Comparison of ENCODE assay signal across 12 mouse cellular contexts in genomic region chr11:101148751-101149150, GRCm38 (mm10). TPM values are rescaled to one million over a fixed set of nuclear protein-coding genes. Genes with fewer than 3 reads are reported as not detected.
DNase-seq lines count a peak whose midpoint lies in the region; ATAC-seq and TF ChIP-seq lines count a peak whose summit lies in the region.
"Had no signal": no experiment of that assay in that cellular context is flagged by ENCODE, and none has a peak within 500 bp of the region (broad histone marks: within the 10 kb centered on the region; RNA-seq: fewer than 3 reads in every experiment).

No protein-coding gene starts in this region.

- no peak for DNase-seq in heart, postnatal 36 days
- no peak for DNase-seq in lung, postnatal 0 days (ENCODE audit: low spot score)
- DNase-seq in lung, postnatal 4 days: no peak
- no peak for DNase-seq in hindbrain, postnatal 0 days (ENCODE audit: low spot score)
- no peak for DNase-seq in Muller cell, postnatal 12 days (ENCODE audit: inconsistent ontology term)
- DNase-seq in thymus, postnatal 0 days (ENCODE audit: low spot score): no peak
- DNase-seq: cerebellum, postnatal 36 days; forebrain, postnatal 0 days; liver, embryonic 13.5 days; retina, postnatal 1 day had no signal

- no peak for TF ChIP-seq CTCF in lung, postnatal 0 days (IDR thresholded peaks at IDR 0.05)
- TF ChIP-seq CTCF in hindbrain, postnatal 0 days (IDR thresholded peaks at IDR 0.05; ENCODE audit: low read depth): no peak

- peaks cover 15% of the 10 kb centered on the region; the same call in 1 of the 2 replicates for H3K4me1 ChIP-seq in heart, embryonic 12.5 days (replicated peaks)
- H3K4me1 ChIP-seq in lung, postnatal 0 days (ENCODE audit: insufficient read depth, low read depth, low read length): peaks cover 1% of the 10 kb centered on the region; the same call in 1 of the 2 replicates
- 0 out of 2 replicates have a peak, but pooled peaks cover under 1% of the 10 kb centered on the region for H3K4me1 ChIP-seq in hindbrain, postnatal 0 days (ENCODE audit: insufficient read depth, low read length)
- peaks cover 8% of the 10 kb centered on the region; the same call in 1 of the 2 replicates for H3K4me1 ChIP-seq in stomach, embryonic 15.5 days

- no peak overlapping the region for H3K9ac ChIP-seq in heart, embryonic 12.5 days
- H3K9ac ChIP-seq in lung, postnatal 0 days (replicated peaks; ENCODE audit: low read depth): no peak overlapping the region
- H3K9ac ChIP-seq in hindbrain, postnatal 0 days (replicated peaks; ENCODE audit: low read length): no peak overlapping the region
- H3K9ac ChIP-seq in stomach, embryonic 15.5 days: no peak overlapping the region
- H3K9ac ChIP-seq: forebrain, postnatal 0 days; liver, embryonic 13.5 days had no signal

- peak overlapping the region; percentile 21; the same call in 1 of the 2 replicates for H3K27ac ChIP-seq in heart, embryonic 12.5 days (ENCODE audit: poor library complexity, severe bottlenecking)
- H3K27ac ChIP-seq in lung, postnatal 0 days (ENCODE audit: low read length): 0 out of 2 replicates have a peak overlapping the region, but pooled peaks have one; percentile 3
- H3K27ac ChIP-seq in hindbrain, postnatal 0 days: peak overlapping the region; percentile 41
- peak overlapping the region; percentile 89 for H3K27ac ChIP-seq in stomach, embryonic 15.5 days
- H3K27ac ChIP-seq: liver, embryonic 13.5 days had no signal

- no peak overlapping the region for H3K4me2 ChIP-seq in heart, embryonic 12.5 days
- no peak overlapping the region for H3K4me2 ChIP-seq in lung, postnatal 0 days (replicated peaks; ENCODE audit: low read depth, low read length)
- no peak overlapping the region for H3K4me2 ChIP-seq in hindbrain, postnatal 0 days (ENCODE audit: low read depth, low read length)
- H3K4me2 ChIP-seq in stomach, embryonic 15.5 days: 0 out of 2 replicates have a peak overlapping the region, but pooled peaks have one; percentile 1
- H3K4me2 ChIP-seq: liver, embryonic 13.5 days had no signal

- ATAC-seq in heart, embryonic 12.5 days (ENCODE audit: insufficient number of reproducible peaks, low FRiP score): no peak
- ATAC-seq in lung, postnatal 0 days: no peak
- no peak for ATAC-seq in hindbrain, postnatal 0 days
- ATAC-seq in stomach, embryonic 15.5 days (ENCODE audit: insufficient read depth, low FRiP score, low read depth): no peak
- ATAC-seq: forebrain, postnatal 0 days had no signal

- TF ChIP-seq EP300 in lung, postnatal 0 days (IDR thresholded peaks at IDR 0.05): no peak

- H3K4me3 ChIP-seq in heart, embryonic 12.5 days: no peak overlapping the region
- no peak overlapping the region for H3K4me3 ChIP-seq in lung, postnatal 0 days (ENCODE audit: low read depth, low read length)
- no peak overlapping the region for H3K4me3 ChIP-seq in hindbrain, postnatal 0 days (ENCODE audit: low read length)
- H3K4me3 ChIP-seq in stomach, embryonic 15.5 days (replicated peaks): no peak overlapping the region
- H3K4me3 ChIP-seq: liver, embryonic 13.5 days had no signal

- WGBS in heart, embryonic 12.5 days: 69% methylated on average over 10 of the region's 10 CpGs
- WGBS in lung, postnatal 0 days: 65% methylated on average over 10 of the region's 10 CpGs
- WGBS in hindbrain, postnatal 0 days: 72% methylated on average over 10 of the region's 10 CpGs
- 55% methylated on average over 10 of the region's 10 CpGs for WGBS in stomach, embryonic 15.5 days

- H3K36me3 ChIP-seq in heart, embryonic 12.5 days: no peaks in the 10 kb centered on the region
- no peaks in the 10 kb centered on the region for H3K36me3 ChIP-seq in lung, postnatal 0 days (ENCODE audit: insufficient read depth, low read length)
- H3K36me3 ChIP-seq in hindbrain, postnatal 0 days (ENCODE audit: insufficient read depth, low read length): no peaks in the 10 kb centered on the region
- H3K36me3 ChIP-seq in stomach, embryonic 15.5 days: no peaks in the 10 kb centered on the region
- H3K36me3 ChIP-seq: liver, embryonic 13.5 days had no signal

- intact Hi-C loops in heart, postnatal 36 days (cut with DNase I): no loop called here

- H3K27me3 ChIP-seq in heart, embryonic 12.5 days (replicated peaks): no peaks in the 10 kb centered on the region
- no peaks in the 10 kb centered on the region for H3K27me3 ChIP-seq in lung, postnatal 0 days (replicated peaks; ENCODE audit: insufficient read depth, low read length)
- H3K27me3 ChIP-seq in hindbrain, postnatal 0 days (ENCODE audit: insufficient read depth, low read length): no peaks in the 10 kb centered on the region
- no peaks in the 10 kb centered on the region for H3K27me3 ChIP-seq in stomach, embryonic 15.5 days (replicated peaks)

- no peaks in the 10 kb centered on the region for H3K9me3 ChIP-seq in heart, embryonic 12.5 days (replicated peaks)
- no peaks in the 10 kb centered on the region for H3K9me3 ChIP-seq in lung, postnatal 0 days (ENCODE audit: low read length)
- no peaks in the 10 kb centered on the region for H3K9me3 ChIP-seq in hindbrain, postnatal 0 days (ENCODE audit: low read length)
- H3K9me3 ChIP-seq in stomach, embryonic 15.5 days: no peaks in the 10 kb centered on the region
- H3K9me3 ChIP-seq: liver, embryonic 13.5 days had no signal

RNA-seq across cellular contexts. Expression of gene Tubg2, which starts 7.0 kb away (rescaled TPM):
- polyA plus RNA-seq in heart, embryonic 12.5 days (2016; fragmentation: Nextera tagmentation; extraction: Ambion mirVana): 3.3 and 3.6 TPM in 2 replicates
- total RNA-seq in heart, postnatal 36 days (2021): 1 to 10 TPM; 3.7 to 3.9 TPM
- 1.9 and 2.3 TPM in 2 replicates for polyA plus RNA-seq in lung, postnatal 0 days (2015; fragmentation: Nextera tagmentation; extraction: Ambion mirVana)
- 29.7 and 40.8 TPM in 2 replicates for total RNA-seq in hindbrain, postnatal 0 days (2014; rRNA removed)
- polyA plus RNA-seq in hindbrain, postnatal 0 days (2015; fragmentation: Nextera tagmentation; extraction: Ambion mirVana): 57.7 and 62.8 TPM in 2 replicates
- 3.4 and 3.8 TPM in 2 replicates for polyA plus RNA-seq in stomach, embryonic 15.5 days (2015; fragmentation: Nextera tagmentation; extraction: Ambion mirVana)
- 1.5 and 1.6 TPM in 2 replicates for polyA plus RNA-seq in thymus, postnatal 0 days (2015; fragmentation: Nextera tagmentation; extraction: Ambion mirVana)

RNA-seq across cellular contexts. Expression of gene Cntnap1, which starts 21.6 kb away (rescaled TPM):
- 0.37 and 0.71 TPM in 2 replicates for polyA plus RNA-seq in heart, embryonic 12.5 days (2016; fragmentation: Nextera tagmentation; extraction: Ambion mirVana)
- 1 to 10 TPM; 1.5 to 1.7 TPM for total RNA-seq in heart, postnatal 36 days (2021)
- polyA plus RNA-seq in lung, postnatal 0 days (2015; fragmentation: Nextera tagmentation; extraction: Ambion mirVana): 0.24 and 0.56 TPM in 2 replicates
- 25.4 and 28.9 TPM in 2 replicates for total RNA-seq in hindbrain, postnatal 0 days (2014; rRNA removed)
- 5.8 and 6.5 TPM in 2 replicates for polyA plus RNA-seq in hindbrain, postnatal 0 days (2015; fragmentation: Nextera tagmentation; extraction: Ambion mirVana)
- 2.0 and 2.6 TPM in 2 replicates for polyA plus RNA-seq in stomach, embryonic 15.5 days (2015; fragmentation: Nextera tagmentation; extraction: Ambion mirVana)
- polyA plus RNA-seq in thymus, postnatal 0 days (2015; fragmentation: Nextera tagmentation; extraction: Ambion mirVana): 0.32 and 0.53 TPM in 2 replicates

RNA-seq across cellular contexts. Expression of gene Plekhh3, which starts 22.4 kb away (rescaled TPM):
- 10.4 and 10.6 TPM in 2 replicates for polyA plus RNA-seq in heart, embryonic 12.5 days (2016; fragmentation: Nextera tagmentation; extraction: Ambion mirVana)
- 10 to 100 TPM; 25.0 to 27.7 TPM for total RNA-seq in heart, postnatal 36 days (2021)
- polyA plus RNA-seq in lung, postnatal 0 days (2015; fragmentation: Nextera tagmentation; extraction: Ambion mirVana): 12.3 and 14.2 TPM in 2 replicates
- total RNA-seq in hindbrain, postnatal 0 days (2014; rRNA removed): 26.7 and 32.3 TPM in 2 replicates
- polyA plus RNA-seq in hindbrain, postnatal 0 days (2015; fragmentation: Nextera tagmentation; extraction: Ambion mirVana): 8.8 TPM in 2 replicates
- 19.7 and 23.5 TPM in 2 replicates for polyA plus RNA-seq in stomach, embryonic 15.5 days (2015; fragmentation: Nextera tagmentation; extraction: Ambion mirVana)
- 2.4 and 2.8 TPM in 2 replicates for polyA plus RNA-seq in thymus, postnatal 0 days (2015; fragmentation: Nextera tagmentation; extraction: Ambion mirVana)

RNA-seq across cellular contexts. Expression of gene Ccr10, which starts 26.5 kb away (rescaled TPM):
- 0.15 and 0.36 TPM in 2 replicates for polyA plus RNA-seq in heart, embryonic 12.5 days (2016; fragmentation: Nextera tagmentation; extraction: Ambion mirVana)
- under 1 TPM in 1 of 2 experiments, not detected in 1; 0.24 TPM for total RNA-seq in heart, postnatal 36 days (2021)
- polyA plus RNA-seq in lung, postnatal 0 days (2015; fragmentation: Nextera tagmentation; extraction: Ambion mirVana): 0.06 and 0.20 TPM in 2 replicates
- total RNA-seq in hindbrain, postnatal 0 days (2014; rRNA removed): 0.16 and 0.43 TPM in 2 replicates
- 0.88 and 1.0 TPM in 2 replicates for polyA plus RNA-seq in hindbrain, postnatal 0 days (2015; fragmentation: Nextera tagmentation; extraction: Ambion mirVana)
- polyA plus RNA-seq in stomach, embryonic 15.5 days (2015; fragmentation: Nextera tagmentation; extraction: Ambion mirVana): 0.19 and 0.34 TPM in 2 replicates
- 1.7 and 1.8 TPM in 2 replicates for polyA plus RNA-seq in thymus, postnatal 0 days (2015; fragmentation: Nextera tagmentation; extraction: Ambion mirVana)
- polyA plus RNA-seq: liver, embryonic 13.5 days had no signal

RNA-seq across cellular contexts. Expression of gene Tubg1, which starts 29.0 kb away (rescaled TPM):
- polyA plus RNA-seq in heart, embryonic 12.5 days (2016; fragmentation: Nextera tagmentation; extraction: Ambion mirVana): 77.3 and 78.8 TPM in 2 replicates
- 10 to 100 TPM; 23.2 to 24.1 TPM for total RNA-seq in heart, postnatal 36 days (2021)
- polyA plus RNA-seq in lung, postnatal 0 days (2015; fragmentation: Nextera tagmentation; extraction: Ambion mirVana): 25.8 TPM in 2 replicates
- 59.3 and 68.3 TPM in 2 replicates for total RNA-seq in hindbrain, postnatal 0 days (2014; rRNA removed)
- polyA plus RNA-seq in hindbrain, postnatal 0 days (2015; fragmentation: Nextera tagmentation; extraction: Ambion mirVana): 71.5 and 72.8 TPM in 2 replicates
- polyA plus RNA-seq in stomach, embryonic 15.5 days (2015; fragmentation: Nextera tagmentation; extraction: Ambion mirVana): 58.5 and 64.0 TPM in 2 replicates
- 73.0 and 80.2 TPM in 2 replicates for polyA plus RNA-seq in thymus, postnatal 0 days (2015; fragmentation: Nextera tagmentation; extraction: Ambion mirVana)

Comparison
In these comparisons a context has a peak if more than half of its experiments do, and no peak if none do; other contexts are left out.
1. H3K27ac ChIP-seq: peak in every context shown above with its lines; median percentile 89 in stomach, embryonic 15.5 days; 41 in hindbrain, postnatal 0 days; 21 in heart, embryonic 12.5 days; 3 in lung, postnatal 0 days.
2. RNA of gene Tubg2, which starts 7.0 kb away (polyA plus RNA-seq): 57.7 to 62.8 TPM in hindbrain, postnatal 0 days; 3.4 to 3.8 TPM in stomach, embryonic 15.5 days, 3.3 to 3.6 TPM in heart, embryonic 12.5 days, 1.9 to 2.3 TPM in lung, postnatal 0 days and 1.5 to 1.6 TPM in thymus, postnatal 0 days; every median in the first group is over 10 times any median in the second.